Mouse (Mus musculus) midbrain, embryonic 13.5 days (tissue): ENCODE results near the gene Fbxo41. TPM values are rescaled to one million over a fixed set of nuclear protein-coding genes. Genes with fewer than 3 reads are reported as not detected.
A peak's percentile ranks its signal among the peaks of the same experiment; 100 is the strongest.

Source experiments
- ATAC-seq: fragments of 200-750 bp; cut with Nextera tagmentation; 2 replicates; pipeline ENCODE4 v1.8.0; 2017; ENCODE audit warnings: mild to moderate bottlenecking, moderate TSS enrichment, moderate library complexity
- H3K27ac ChIP-seq: fragments of 300-500 bp; sonication (generic); 2 replicates; pipeline ENCODE4 v1.5.1; 2015; ENCODE audit warnings: inconsistent platforms, mild to moderate bottlenecking, moderate library complexity
- H3K27me3 ChIP-seq: fragments of 300-500 bp; sonication (generic); 2 replicates; pipeline ENCODE4 v1.6.1; 2015; ENCODE audit warnings: mild to moderate bottlenecking, inconsistent platforms
- H3K36me3 ChIP-seq: fragments of 300-500 bp; sonication (generic); 2 replicates; pipeline ENCODE4 v1.6.1; 2015; ENCODE audit warnings: mild to moderate bottlenecking, inconsistent platforms
- H3K4me1 ChIP-seq: fragments of 300-500 bp; sonication (generic); replicated peaks from 2 replicates; pipeline ENCODE4 v1.6.1; 2015; ENCODE audit warnings: inconsistent platforms
- H3K4me2 ChIP-seq: fragments of 300-500 bp; sonication (generic); replicated peaks from 2 replicates; pipeline ENCODE4 v1.6.1; 2015; ENCODE audit warnings: moderate library complexity, mild to moderate bottlenecking, inconsistent platforms
- H3K4me3 ChIP-seq: fragments of 300-500 bp; sonication (generic); replicated peaks from 2 replicates; pipeline ENCODE4 v1.5.1; 2015; ENCODE audit warnings: mild to moderate bottlenecking, inconsistent platforms
- H3K9ac ChIP-seq: fragments of 300-500 bp; sonication (generic); replicated peaks from 2 replicates; pipeline ENCODE4 v1.6.1; 2015; ENCODE audit warnings: mild to moderate bottlenecking, inconsistent platforms
- H3K9me3 ChIP-seq: fragments of 300-500 bp; sonication (generic); 2 replicates; pipeline ENCODE4 v1.6.1; 2016; ENCODE audit warnings: mild to moderate bottlenecking, inconsistent platforms
- WGBS: fragments of 180-500 bp; shearing (Covaris S2); methylation state at CpG from one replicate; pipeline ENCODE4 v1.1.7; 2015; 5-methylcytosine and 5-hydroxymethylcytosine counted together
- polyA plus RNA-seq: library from polyadenylated mRNA; unstranded; fragments of >200 nt; fragmentation: Nextera tagmentation; extraction: Ambion mirVana; gene quantifications from 2 replicates; pipeline ENCODE4 v1.2.1, GENCODE M21; 2015

Gene Fbxo41
- polyA plus RNA-seq, 1 experiment from 2014 or later = 5.0 TPM

DNA sequence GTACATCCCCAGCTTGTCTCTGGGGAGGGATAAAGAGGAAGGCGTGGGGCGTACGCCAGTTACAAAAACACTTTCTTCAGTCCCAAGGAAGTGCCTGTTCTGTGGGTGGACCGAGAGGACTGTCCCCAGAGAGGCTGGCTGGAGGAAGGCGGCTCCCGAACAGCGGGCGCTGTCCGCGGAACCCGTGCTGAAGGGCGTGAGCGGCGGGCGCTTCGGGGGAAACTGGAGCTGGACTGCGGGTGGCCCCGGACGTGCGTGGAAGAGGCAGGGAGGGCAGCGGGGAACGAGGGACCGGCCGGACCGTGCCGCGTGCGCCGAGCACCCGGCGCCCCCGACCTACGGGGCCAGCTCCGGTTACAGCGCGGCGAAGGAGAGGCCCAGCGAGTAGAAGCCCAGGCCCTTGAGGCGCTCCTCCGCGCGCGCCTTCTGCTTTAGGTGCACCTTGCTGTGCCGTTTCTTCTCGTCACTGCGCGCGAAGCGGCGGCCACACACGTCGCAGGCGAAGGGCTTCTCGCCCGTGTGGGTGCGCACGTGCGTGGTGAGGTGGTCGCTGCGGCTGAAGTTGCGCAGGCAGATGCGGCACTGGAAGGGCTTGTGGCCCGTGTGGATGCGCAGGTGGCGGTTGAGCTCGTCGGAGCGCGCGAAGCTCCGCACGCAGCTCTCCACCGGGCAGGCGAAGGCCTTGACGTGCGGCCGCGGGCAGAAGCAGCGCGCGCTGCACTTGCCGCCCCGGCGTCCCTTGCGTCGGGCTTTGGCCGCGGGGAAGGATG lies 8.7 kb upstream of the Fbxo41 start:
- under 1% methylated on average over 80 of the region's 88 CpGs for WGBS
- no peaks in the 10 kb centered on the region for H3K36me3 ChIP-seq
- H3K4me3 ChIP-seq = peak overlapping the region; percentile 46
- no peak overlapping the region for H3K27ac ChIP-seq
- H3K4me1 ChIP-seq = peaks cover 28% of the 10 kb centered on the region
- peak overlapping the region; percentile 47 for H3K9ac ChIP-seq
- H3K4me2 ChIP-seq = peak overlapping the region; percentile 81
- peak; percentile 14; the same call in 1 of the 2 replicates for ATAC-seq
- H3K27me3 ChIP-seq = peaks cover 79% of the 10 kb centered on the region
- no peaks in the 10 kb centered on the region for H3K9me3 ChIP-seq

DNA sequence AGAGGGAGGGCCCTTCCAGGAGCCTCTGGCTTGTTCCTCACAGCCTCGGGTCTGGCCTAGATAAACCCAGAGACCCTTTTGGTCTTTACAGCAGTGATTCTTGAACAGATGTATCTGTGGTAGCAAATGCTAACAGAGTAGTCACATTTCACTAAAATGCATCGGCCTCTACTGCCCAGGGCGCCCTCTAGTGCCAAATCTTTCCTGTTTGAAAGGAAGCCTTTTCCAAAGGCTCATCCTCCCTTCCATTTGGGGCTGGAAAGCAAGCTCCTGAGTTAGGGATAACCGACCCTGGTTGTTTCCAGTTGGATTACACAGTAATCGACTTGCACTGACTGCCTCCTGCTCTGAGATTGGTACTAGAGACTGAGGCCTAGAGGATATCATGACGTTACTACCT lies 7.7 kb upstream of the Fbxo41 start:
- H3K4me1 ChIP-seq = peaks cover 28% of the 10 kb centered on the region
- no peak overlapping the region for H3K27ac ChIP-seq
- no peak overlapping the region for H3K4me3 ChIP-seq
- H3K36me3 ChIP-seq = no peaks in the 10 kb centered on the region
- ATAC-seq = no peak
- peaks cover 69% of the 10 kb centered on the region for H3K27me3 ChIP-seq
- no peak overlapping the region for H3K4me2 ChIP-seq
- under 1% methylated on average over 6 of the region's 6 CpGs for WGBS
- H3K9me3 ChIP-seq = no peaks in the 10 kb centered on the region
- H3K9ac ChIP-seq = no peak overlapping the region

DNA sequence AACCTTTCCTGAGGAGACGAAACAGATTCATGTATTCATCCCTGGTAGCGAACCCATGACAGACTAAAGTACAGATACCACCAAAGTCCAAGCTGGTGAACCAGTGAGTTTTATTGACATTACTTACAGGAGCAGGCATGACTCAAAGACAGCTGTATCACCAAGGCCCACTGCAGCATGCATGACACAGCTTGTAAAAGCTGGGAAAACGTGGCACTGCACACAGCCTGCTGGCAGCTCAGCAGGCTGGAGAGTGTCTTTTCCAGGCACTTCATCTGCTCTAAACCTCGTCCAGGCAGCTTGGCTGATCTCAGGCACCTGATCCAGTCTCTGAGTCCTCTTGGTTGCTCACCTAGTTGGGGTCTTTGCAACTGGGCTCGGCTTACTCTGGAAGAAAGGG lies 5.8 kb upstream of the Fbxo41 start:
- ATAC-seq = no peak
- peaks cover 55% of the 10 kb centered on the region for H3K27me3 ChIP-seq

DNA sequence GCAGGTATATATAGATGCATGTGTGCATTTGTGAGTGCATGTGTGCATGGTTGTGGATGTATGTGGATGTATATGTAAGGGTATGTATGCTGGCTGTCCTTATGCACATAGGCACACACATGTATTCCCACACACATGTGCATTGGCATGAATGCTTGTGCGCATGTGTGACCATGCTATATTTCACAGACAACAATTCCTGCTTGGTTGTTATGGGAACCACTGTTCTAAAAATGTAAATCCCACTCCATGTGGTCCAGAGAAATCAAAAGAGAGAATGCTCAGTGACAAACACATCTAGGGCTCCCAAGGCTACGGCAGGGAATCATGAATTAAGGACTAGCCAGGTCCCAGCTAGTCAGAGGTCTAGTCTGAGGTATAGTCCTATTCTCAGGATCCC lies 2.1 kb upstream of the Fbxo41 start:
- ATAC-seq = no peak
- Histone ChIP-seq H3K4me1 (peaks cover 26% of the 10 kb centered on the region), H3K36me3 (no peaks in the 10 kb centered on the region), H3K4me2 (no peak overlapping the region), H3K27ac (no peak overlapping the region), H3K9ac (no peak overlapping the region), H3K27me3 (peaks cover 19% of the 10 kb centered on the region), H3K9me3 (no peaks in the 10 kb centered on the region), H3K4me3 (no peak overlapping the region)
- WGBS = 32% methylated on average over 2 of the region's 2 CpGs

More for the DNA sequence above, 5.8 kb upstream of the Fbxo41 start:
- no peaks in the 10 kb centered on the region for H3K9me3 ChIP-seq
- H3K4me2 ChIP-seq = no peak overlapping the region
- H3K4me1 ChIP-seq = peaks cover 33% of the 10 kb centered on the region
- no peak overlapping the region for H3K4me3 ChIP-seq
- 47% methylated on average over 5 of the region's 5 CpGs for WGBS
- H3K27ac ChIP-seq = no peak overlapping the region
- H3K9ac ChIP-seq = no peak overlapping the region
- H3K36me3 ChIP-seq = no peaks in the 10 kb centered on the region

DNA sequence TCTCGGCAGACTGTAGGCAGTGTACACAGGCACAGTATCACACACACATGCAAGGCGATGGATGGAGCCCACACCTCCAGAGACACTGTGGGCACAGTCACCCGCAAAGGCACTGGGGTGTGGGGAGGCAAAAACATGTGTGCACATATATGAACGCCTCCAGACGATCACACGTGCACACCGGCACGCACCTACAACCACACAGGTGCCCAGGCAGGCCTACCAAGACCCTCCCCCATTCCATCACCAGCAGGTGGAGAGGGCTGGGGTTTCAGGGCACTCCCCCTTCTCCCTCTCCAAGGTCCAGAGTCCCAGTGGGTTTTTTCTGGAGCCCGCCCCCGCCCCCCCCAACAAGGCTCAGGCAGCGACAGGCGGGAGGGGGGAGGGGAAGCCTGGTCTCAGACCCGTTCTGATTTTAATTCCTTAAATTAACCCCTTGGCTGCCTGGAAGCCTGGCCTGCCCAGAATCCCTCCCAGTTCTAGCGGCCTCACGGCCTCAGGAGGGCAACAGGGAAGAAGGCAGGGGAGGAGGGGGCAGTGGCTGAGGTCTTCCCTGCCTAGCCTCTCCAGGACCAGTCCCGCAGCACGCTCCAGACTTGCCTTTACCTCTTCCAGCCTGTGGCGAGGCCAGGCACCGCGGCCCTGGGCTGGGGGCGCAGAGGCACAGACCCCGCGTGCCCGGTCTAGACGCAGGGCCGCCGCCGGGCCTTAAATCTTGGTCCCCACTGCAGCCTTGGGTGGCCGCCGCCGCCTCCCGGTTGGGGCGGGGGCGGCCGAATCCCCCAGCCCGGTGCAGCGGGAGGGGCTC lies 487 bp downstream of the Fbxo41 start:
- peak overlapping the region; percentile 65 for H3K4me2 ChIP-seq
- peak overlapping the region; percentile 91 for H3K9ac ChIP-seq
- peaks cover 6% of the 10 kb centered on the region; the same call in 1 of the 2 replicates for H3K27me3 ChIP-seq
- peaks cover 26% of the 10 kb centered on the region for H3K4me1 ChIP-seq
- H3K9me3 ChIP-seq = no peaks in the 10 kb centered on the region
- H3K36me3 ChIP-seq = no peaks in the 10 kb centered on the region
- H3K27ac ChIP-seq = peak overlapping the region; percentile 83
- peak; percentile 90 for ATAC-seq
- under 1% methylated on average over 31 of the region's 37 CpGs for WGBS
- peak overlapping the region; percentile 78 for H3K4me3 ChIP-seq

DNA sequence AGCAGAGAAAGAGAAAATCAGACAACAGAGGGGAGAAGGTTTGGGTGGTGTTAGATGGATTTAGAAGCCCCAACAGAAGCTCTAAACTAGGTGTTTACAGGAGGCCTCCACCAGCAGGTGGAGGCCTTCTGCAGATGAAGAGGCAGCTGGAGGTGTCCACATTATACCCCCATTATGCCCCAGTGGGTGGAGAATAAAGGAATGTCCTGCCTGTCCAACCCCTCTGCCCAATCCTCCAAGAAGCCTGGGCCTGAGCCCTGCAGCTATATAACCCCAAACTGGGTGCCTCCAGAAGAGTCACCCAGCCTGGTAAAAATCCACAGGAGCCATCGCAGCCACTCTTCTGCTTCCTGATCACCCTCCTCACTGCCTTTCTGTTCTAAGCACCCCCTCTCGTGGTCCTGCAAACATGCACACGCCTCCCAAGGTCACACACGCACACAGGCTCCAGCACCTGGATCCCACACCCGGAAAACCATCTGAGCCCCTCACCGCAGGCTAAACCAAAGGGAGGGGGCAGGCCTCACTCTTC lies 1.2 kb downstream of the Fbxo41 start:
- Histone ChIP-seq H3K4me3 (peak overlapping the region; percentile 78), H3K36me3 (no peaks in the 10 kb centered on the region), H3K27me3 (peaks cover 6% of the 10 kb centered on the region; the same call in 1 of the 2 replicates), H3K27ac (peak overlapping the region; percentile 83), H3K4me2 (peak overlapping the region; percentile 65), H3K9ac (peak overlapping the region; percentile 91), H3K9me3 (no peaks in the 10 kb centered on the region), H3K4me1 (peaks cover 26% of the 10 kb centered on the region)
- WGBS = 6% methylated on average over 6 of the region's 6 CpGs
- no peak for ATAC-seq

DNA sequence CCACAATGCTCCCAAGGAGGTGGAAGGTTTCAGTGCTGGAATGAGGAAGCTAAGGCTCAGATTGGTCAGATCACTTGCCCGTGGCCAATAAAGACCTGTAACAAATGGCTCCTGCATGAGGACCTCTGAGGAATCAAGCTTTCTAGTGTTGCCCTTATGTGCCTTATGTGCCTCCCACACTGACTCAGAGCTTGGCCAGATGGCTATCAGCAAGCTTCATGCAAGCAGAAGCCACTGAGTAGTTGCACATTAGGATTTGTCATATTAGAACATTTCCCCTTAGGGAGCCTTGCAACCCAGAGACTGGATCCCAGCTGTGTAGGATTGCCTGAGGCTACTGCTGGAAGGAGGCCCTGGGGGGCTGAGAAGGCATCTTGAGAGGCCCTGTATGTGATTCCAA lies 2.4 kb downstream of the Fbxo41 start:
- H3K27me3 ChIP-seq = peaks cover 6% of the 10 kb centered on the region; the same call in 1 of the 2 replicates
- no peak for ATAC-seq
- no peaks in the 10 kb centered on the region for H3K9me3 ChIP-seq
- peaks cover 26% of the 10 kb centered on the region for H3K4me1 ChIP-seq
- no peak overlapping the region for H3K4me2 ChIP-seq
- no peak overlapping the region for H3K27ac ChIP-seq
- H3K4me3 ChIP-seq = no peak overlapping the region
- H3K36me3 ChIP-seq = no peaks in the 10 kb centered on the region
- WGBS = 95% methylated on average over 1 of the region's 1 CpGs
- H3K9ac ChIP-seq = no peak overlapping the region

DNA sequence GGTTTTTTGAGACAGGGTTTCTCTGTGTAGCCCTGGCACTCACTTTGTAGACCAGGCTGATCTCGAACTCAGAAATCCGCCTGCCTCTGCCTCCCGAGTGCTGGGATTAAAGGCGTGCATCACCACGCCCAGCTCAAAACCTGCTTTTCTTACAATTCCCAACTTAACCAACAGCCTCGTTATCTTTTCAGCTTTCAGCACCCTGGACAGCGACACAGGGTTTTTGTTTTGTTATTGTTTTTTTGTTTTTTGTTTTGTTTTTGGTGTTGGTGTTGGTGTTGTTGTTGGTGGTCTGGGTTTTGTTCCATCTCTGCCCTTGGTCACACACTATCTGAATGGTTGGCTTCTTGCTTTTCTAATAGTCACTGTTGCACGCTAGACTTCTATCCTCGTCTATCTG lies 4.6 kb downstream of the Fbxo41 start:
- no peak for ATAC-seq
- Histone ChIP-seq H3K27me3 (no peaks in the 10 kb centered on the region), H3K4me2 (no peak overlapping the region), H3K36me3 (no peaks in the 10 kb centered on the region), H3K4me1 (peaks cover 16% of the 10 kb centered on the region), H3K27ac (no peak overlapping the region), H3K9me3 (no peaks in the 10 kb centered on the region), H3K9ac (no peak overlapping the region), H3K4me3 (no peak overlapping the region)
- WGBS = 67% methylated on average over 9 of the region's 9 CpGs

DNA sequence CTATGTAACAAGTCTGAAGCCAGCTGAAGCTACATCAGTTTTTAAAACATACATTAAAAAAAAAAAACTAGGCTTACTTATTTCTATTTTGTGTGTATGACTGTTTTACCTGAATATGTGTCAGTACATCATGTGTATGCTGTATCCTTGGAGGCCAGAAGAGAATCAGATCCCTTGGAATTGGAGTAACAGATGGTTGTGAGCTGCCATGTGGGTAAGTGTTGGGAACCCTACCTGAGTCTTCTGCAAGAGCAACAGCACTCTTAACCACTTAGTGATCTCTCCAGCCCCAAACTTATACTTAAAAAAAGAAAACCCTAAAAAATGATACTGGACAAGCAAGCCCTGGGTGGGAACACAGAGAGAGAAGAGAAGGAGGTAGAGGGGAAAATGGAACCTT lies 5.8 kb downstream of the Fbxo41 start:
- no peak overlapping the region for H3K9ac ChIP-seq
- no peak overlapping the region for H3K4me3 ChIP-seq
- H3K36me3 ChIP-seq = no peaks in the 10 kb centered on the region
- H3K4me2 ChIP-seq = no peak overlapping the region
- H3K27ac ChIP-seq = no peak overlapping the region
- H3K27me3 ChIP-seq = no peaks in the 10 kb centered on the region
- ATAC-seq = no peak
- peaks cover 9% of the 10 kb centered on the region for H3K4me1 ChIP-seq
- no peaks in the 10 kb centered on the region for H3K9me3 ChIP-seq

DNA sequence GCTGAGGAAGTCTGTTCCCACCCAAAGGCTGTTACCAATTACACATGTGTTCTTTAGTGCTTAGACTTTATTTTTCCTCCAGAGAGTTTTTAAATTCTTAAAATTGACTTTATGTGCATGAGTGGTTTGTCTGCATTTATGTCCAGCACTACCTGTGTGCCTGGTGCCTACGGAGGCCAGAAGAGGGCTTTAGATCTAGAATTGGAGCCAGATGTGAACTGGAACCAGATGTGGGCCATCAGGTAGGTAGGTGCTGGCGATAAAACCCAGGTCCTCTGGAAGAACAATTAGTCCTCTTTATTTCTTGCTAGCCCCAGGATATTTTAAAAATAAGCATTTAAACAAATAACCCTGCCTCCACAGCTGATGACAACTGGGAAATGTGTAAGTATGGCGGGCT lies 11.2 kb downstream of the Fbxo41 start:
- H3K4me1 ChIP-seq = peaks cover 15% of the 10 kb centered on the region
- H3K4me3 ChIP-seq = no peak overlapping the region
- WGBS = 95% methylated on average over 3 of the region's 3 CpGs
- H3K9ac ChIP-seq = no peak overlapping the region
- H3K27ac ChIP-seq = no peak overlapping the region
- H3K9me3 ChIP-seq = no peaks in the 10 kb centered on the region
- no peaks in the 10 kb centered on the region for H3K36me3 ChIP-seq
- H3K4me2 ChIP-seq = no peak overlapping the region
- ATAC-seq = no peak
- H3K27me3 ChIP-seq = peaks cover 7% of the 10 kb centered on the region

DNA sequence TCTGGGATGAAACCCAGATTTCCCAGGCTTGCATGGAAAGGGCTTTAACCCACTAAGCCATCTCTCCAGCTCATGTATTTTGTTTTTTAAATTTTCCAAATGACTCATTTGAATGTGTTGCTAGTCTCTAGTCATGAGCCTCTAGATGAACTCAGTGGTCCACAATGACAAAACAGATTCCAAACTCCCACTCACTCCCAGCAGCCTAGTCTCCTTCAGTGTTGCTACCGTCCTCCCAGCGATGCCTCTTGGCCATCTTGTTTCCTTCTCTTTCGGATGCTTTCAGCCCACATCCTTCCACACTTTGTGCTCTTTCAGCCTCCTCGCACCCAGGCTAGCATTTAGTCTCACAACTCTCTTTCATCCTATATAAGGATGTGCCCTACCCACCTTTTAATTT lies 12.5 kb downstream of the Fbxo41 start:
- WGBS = 86% methylated on average over 4 of the region's 4 CpGs

DNA sequence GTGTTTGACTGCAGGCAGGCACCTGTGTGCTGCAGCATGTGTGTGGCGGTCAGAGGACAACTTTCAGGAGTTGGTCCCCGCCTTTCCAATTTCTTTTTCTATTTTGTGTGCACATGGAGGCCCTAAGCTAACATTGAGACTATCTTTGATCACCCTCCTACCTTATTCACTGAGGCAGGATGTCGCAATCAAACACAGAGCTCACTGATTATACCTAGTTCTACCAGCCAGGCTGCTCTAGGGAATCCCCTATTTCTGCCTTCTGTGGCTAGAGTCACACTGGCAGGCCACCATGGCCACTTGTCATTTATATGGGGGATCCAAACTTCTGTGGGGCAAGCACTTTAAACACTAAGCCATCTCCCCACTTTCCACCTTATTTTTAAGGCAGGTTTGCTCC lies 13.1 kb downstream of the Fbxo41 start:
- Histone ChIP-seq H3K9me3 (no peaks in the 10 kb centered on the region), H3K27ac (no peak overlapping the region), H3K4me2 (no peak overlapping the region), H3K36me3 (no peaks in the 10 kb centered on the region), H3K4me3 (no peak overlapping the region), H3K9ac (no peak overlapping the region), H3K27me3 (peaks cover 26% of the 10 kb centered on the region), H3K4me1 (peaks cover 19% of the 10 kb centered on the region)
- WGBS = 83% methylated on average over 3 of the region's 3 CpGs
- no peak for ATAC-seq

More for the DNA sequence above, 12.5 kb downstream of the Fbxo41 start:
- H3K4me1 ChIP-seq = peaks cover 15% of the 10 kb centered on the region
- no peaks in the 10 kb centered on the region for H3K36me3 ChIP-seq
- no peak overlapping the region for H3K4me2 ChIP-seq
- H3K27ac ChIP-seq = no peak overlapping the region
- H3K9me3 ChIP-seq = no peaks in the 10 kb centered on the region
- ATAC-seq = no peak
- H3K4me3 ChIP-seq = no peak overlapping the region
- H3K9ac ChIP-seq = no peak overlapping the region
- peaks cover 20% of the 10 kb centered on the region for H3K27me3 ChIP-seq
